Mouse (Mus musculus) kidney, postnatal 4 days (tissue): ENCODE measurements at regions not wholly inside any gene's neighbourhood (a gene's known extent, or its start where the extent isn't known, plus 50 kb on each side); places are given as distances from the start of the nearest gene placed in this dataset.

Source experiments
- DNase-seq, 2 experiments: peaks; one replicate each; pipeline ENCODE4 v3.0.0; 2021; ENCODE audit warnings: mixed read lengths in 2 of 2

DNA sequence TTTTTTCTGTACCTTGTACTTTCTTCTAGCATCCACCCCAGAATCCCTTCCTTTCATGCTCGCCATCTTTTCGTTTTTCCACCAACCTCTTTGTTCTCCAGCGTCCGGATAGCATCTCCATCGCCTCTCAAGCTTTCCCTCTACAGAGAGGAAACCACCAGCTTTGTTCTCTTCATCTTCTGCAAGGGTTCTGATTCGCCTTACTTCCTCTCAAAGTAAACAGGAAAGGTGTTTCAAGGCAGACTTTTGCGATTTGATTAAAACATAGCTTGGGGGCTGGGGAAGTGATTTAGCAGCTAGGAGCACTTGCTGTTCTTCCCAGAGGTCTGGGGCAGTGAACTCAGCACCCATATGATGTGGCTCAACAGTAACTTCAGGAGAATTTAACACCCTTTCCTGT, 71.4 kb downstream of the Emp1 start:
- no peak for DNase-seq

DNA sequence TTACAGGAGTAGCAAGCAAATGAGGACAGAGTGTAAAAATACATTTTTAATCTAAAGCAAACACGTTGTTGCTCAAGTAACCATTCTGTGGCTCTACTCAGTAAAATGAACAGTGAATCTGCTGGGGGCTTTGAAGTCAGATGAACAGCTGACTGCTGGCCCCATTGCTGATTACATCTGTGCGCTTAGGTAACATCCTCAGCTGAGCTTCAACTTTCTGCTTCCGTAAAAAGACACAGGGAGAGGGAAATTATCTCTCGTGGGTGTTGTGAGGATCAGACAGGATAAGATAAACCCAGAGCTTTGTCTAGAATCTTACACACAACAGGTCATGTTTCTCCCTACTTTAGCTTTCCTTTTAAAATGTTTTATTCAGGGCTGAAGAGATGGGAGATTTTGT, 74.0 kb downstream of the Emp1 start:
- no peak for DNase-seq

DNA sequence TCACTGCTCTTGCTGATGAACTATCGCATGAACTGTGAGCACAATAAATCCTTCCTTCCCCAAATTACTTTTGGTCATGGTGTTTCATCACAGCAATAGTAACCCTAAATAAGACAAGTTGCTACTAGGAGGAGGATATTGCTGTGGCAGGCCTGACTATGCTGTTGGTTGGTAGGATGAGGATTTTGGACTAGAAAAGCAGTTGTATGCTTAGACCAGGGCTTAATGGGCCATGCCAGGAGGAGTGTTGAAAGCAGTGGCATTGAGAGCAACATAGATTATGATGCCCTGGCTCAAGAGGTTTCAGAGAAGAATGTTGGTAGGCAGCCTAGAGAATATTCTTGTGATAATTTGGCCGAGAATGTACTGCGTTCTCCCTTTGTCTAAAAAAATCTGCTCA, 75.9 kb downstream of the Emp1 start:
- no peak for DNase-seq

- no peak for DNase-seq
Observed at GRCm38 (mm10) chr6:135441126-135441871, 79.0 kb downstream of the Emp1 start.

DNA sequence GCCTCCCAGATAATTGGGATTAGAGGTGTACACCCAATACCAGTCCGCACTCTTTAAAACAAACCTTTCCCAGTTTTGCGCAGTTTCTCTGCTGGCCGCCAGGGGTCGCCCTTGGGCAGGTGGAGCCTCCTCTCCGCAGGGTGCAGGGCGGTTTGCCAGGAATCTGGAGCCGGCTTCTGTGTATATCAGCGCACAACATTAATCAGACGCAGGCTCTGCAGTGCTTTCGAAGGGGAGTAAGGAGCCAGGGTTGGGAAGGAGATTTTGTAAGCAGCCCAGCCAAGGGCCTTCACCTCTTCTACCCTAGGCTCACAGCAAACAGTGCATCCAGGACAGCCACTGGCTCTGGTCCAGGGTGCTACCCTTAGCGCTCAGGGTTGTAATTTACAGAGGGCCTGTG, 82.3 kb downstream of the Emp1 start:
- DNase-seq, result peak; percentile 96

- no peak for DNase-seq
Observed at GRCm38 (mm10) chr6:135445070-135445469, 82.7 kb downstream of the Emp1 start.

DNA sequence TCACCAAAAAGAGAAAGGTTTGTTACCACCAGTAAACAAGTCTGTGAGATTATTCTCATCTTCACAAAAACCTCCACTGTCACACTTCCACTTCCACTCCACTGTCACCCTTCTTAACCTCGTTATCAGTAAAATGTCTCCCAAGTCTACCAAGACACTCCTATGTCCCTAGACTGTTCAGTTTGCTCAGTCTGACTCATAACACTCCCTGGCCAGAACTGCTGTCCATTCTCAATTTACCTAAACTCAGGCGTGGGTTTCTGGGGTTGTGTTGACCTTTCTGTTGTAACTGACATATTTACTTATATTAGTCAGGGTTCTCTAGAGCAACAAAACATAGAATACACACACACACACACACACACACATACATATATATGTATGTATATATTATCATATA, 85.5 kb downstream of the Emp1 start:
- no peak for DNase-seq

- DNase-seq, result no peak
Observed at GRCm38 (mm10) chr6:135449228-135449627, 86.9 kb downstream of the Emp1 start.

DNA sequence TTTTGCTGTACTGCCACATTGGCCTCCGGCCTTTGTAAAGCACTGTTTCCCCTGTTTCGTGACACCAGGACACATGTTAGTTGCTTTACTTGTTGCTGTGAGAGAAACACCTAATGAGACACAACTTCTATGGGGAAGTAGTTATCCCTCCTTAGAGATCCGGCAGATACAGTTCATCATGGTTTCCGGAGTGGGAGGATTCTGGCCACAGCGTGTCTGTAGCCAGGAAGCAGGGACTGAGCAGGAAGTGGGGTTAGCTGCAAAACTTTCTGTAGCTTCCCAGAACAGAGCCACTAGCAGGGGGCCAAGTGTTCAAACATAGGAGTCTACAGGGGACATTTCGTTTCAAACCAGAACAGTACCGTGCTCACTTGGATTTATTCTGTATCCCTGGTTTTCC, 88.2 kb downstream of the Emp1 start:
- no peak for DNase-seq

DNA sequence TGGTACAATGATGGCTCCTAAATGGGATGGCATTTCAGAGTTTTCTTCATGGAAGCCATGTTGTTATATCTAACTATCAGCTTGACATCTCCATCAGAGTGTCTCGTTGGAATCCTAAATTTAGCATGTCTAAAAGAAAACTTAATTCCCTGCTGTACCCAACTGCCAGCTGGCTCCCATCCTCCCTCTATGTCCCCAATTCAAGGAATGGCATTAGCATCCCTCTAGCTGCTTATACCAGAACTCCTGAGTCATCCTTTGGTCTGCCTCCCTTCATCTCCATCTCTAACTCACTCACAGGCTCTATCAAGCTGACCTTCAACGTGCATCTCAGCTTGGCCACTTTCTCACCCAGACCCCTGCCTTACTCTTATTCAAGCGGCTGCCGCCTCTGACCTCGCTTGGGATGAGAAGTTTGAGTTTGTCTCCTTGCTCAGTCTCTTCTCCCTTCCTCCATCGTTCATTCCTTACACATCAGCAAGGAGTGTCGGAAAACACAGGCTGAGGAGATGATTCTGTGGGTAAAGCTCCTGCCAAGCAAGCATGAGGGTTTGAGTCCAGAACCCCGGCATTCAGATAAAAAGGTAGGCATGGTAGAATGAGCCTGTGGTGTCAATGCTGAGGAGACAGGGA, 88.9 kb downstream of the Emp1 start:
- no peak for DNase-seq

- no peak for DNase-seq
Observed at GRCm38 (mm10) chr6:135453041-135453440, 90.7 kb downstream of the Emp1 start.

GRCm38 (mm10) chr6:135472495-135472894, 110.2 kb downstream of the Emp1 start:
- peak in 1 of 2 experiments; percentile 12 for DNase-seq

- no peak for DNase-seq
Observed at GRCm38 (mm10) chr6:135473146-135473545, 110.8 kb downstream of the Emp1 start.

GRCm38 (mm10) chr6:135488795-135489194, 126.5 kb downstream of the Emp1 start:
- no peak for DNase-seq

GRCm38 (mm10) chr6:135493983-135494382, 131.6 kb downstream of the Emp1 start:
- no peak for DNase-seq

- DNase-seq, result peak; percentile 28 to 43
Observed at GRCm38 (mm10) chr6:135495841-135496240, 133.5 kb downstream of the Emp1 start.

DNA sequence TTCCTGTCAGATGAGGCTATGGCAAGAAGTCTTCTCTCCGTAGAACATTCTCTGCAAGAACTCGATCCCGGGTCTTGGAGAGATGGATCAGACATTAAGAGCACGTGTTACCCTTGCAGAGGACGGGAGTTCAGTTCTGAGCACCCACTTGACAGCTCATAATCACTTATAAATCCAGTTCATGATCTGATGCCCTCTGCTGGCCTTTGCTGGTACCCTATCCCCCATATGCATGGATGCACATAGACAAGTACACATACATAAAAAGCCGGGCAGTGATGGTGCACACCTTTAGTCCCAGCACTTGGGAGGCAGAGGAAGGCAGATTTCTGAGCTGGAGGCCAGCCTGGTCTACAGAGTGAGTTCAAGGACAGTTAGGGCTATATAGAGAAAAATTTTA, 136.2 kb downstream of the Emp1 start:
- no peak for DNase-seq

DNA sequence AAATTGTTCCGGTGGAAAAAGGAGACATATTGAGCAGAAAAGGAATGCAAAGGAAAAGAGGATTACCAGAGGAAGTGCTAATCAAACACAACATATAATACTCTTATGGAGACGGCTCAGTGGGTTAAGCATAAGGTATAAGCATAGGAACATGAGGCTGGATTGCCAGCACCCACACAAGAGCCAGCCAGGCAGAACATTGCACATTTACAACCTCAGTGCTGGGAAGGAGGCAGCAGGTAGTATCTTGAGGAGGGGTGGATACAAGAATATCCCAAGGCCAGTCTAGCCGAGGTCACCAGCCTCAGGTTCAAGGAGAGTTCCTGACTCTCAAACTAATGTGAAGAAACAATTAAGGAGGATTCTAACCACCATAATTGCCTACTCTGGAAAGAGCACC, 138.0 kb downstream of the Emp1 start:
- DNase-seq, result no peak

DNA sequence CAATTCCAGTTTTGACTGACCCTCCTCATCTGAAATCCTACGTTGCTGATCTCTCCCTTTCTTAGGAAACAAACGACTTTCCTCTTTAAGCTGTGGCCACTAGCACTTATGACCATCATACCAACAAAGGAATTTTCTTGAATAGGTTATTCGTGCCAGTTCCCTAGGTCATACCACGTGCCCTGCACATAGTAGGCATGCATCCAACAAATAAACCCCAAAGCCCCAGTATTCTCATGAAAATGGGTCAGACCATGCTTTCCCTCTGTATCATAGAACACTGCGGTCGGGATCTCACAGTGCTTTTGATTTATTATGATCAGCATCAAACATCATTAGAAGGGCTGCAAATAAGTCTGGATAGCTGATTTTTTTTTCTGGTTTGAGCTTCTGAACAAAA, 139.4 kb downstream of the Emp1 start:
- no peak for DNase-seq

GRCm38 (mm10) chr6:135502405-135502804, 140.1 kb downstream of the Emp1 start:
- no peak for DNase-seq

GRCm38 (mm10) chr6:135518710-135519437, 156.5 kb downstream of the Emp1 start:
- no peak for DNase-seq

GRCm38 (mm10) chr6:135519438-135519803, 157.1 kb downstream of the Emp1 start:
- DNase-seq, result no peak

GRCm38 (mm10) chr6:135520868-135521267, 158.5 kb downstream of the Emp1 start:
- no peak for DNase-seq

DNA sequence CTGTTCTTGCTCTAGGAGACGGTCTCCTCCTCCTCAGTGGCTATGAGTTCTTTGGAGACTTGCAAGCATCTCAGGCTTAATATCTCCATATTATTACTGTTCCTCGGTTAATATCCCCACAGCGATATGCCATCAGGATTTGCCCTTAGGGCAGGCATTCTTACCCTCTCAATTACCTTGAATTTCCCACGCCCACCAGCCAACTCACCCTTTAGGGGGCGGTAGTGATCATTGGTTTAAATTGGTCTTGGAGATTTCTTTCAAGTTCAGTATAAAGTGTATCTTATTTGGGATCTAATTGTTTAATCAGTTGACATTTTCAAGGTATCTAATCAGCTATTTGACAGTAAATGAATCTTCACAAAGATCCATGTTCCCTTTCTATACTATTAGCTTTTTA, 162.5 kb downstream of the Emp1 start:
- DNase-seq, result no peak
